Mouse (Mus musculus): ENCODE data around the gene Krt80. TPM values are rescaled to one million over a fixed set of nuclear protein-coding genes. Genes with fewer than 3 reads are reported as not detected.
A peak's percentile ranks its signal among the peaks of the same experiment; 100 is the strongest.

Krt80 gene
- total RNA-seq (2012; rRNA removed) (not detected in 2 replicates), total RNA-seq (2014; rRNA removed) (not detected in 2 replicates), polyA plus RNA-seq (2012; ENCODE audit: insufficient read length, low read depth) (0.20 TPM in 1 of 2 replicates, not detected in the other)

GRCm38 (mm10) chr15:101370101-101370911, at the start of gene Krt80:
Gene Krt80, minus strand, starts transcription at chr15:101370162.
- Histone ChIP-seq H3K4me3 (replicated peaks in 1 of 3; ENCODE audit: low read depth in 2 of 3, low read length in 2 of 3, poor library complexity in 1 of 3) (no peak within 1 kb of the TSS), H3K9me3 (replicated peaks; ENCODE audit: low read length) (no peaks in the 10 kb centered on the region), H3K4me1 (ENCODE audit: control insufficient read depth in 1 of 2, insufficient read depth in 2 of 2) (peaks cover 0 to 19% of the 10 kb centered on the region in 2 experiments; a peak in 2 of 4 replicates), H3K27me3 (replicated peaks) (peaks cover 82% of the 10 kb centered on the region), H3K27ac (ENCODE audit: insufficient read depth, low read depth) (no peak within 1 kb of the TSS), H3K9ac (ENCODE audit: insufficient read depth, low read depth) (no peak within 1 kb of the TSS), H3K4me2 (ENCODE audit: insufficient read depth, low read depth, poor library complexity, severe bottlenecking) (no peak within 1 kb of the TSS), H3K36me3 (replicated peaks in 1 of 2; ENCODE audit: control insufficient read depth in 1 of 2, insufficient read depth in 1 of 2, low read length in 1 of 2) (no peaks in the 10 kb centered on the region), H3K79me2 (replicated peaks; ENCODE audit: control insufficient read depth, extremely low read depth, insufficient read depth, poor library complexity, severe bottlenecking) (no peaks in the 10 kb centered on the region)
- in situ Hi-C loops (cut with MboI; ENCODE audit: low pct_ligation_motif_present, low pct_unique_long_range_greater_than_20kb, low sequenced_read_pairs) (no loop called here), dilution Hi-C loops (cut with MboI; ENCODE audit: extremely low pct_ligation_motif_present, extremely low pct_unique_long_range_greater_than_20kb, low sequenced_read_pairs) (no loop called here)
- DNase-seq (ENCODE audit: extremely low read depth), result no peak
- no peak for TF ChIP-seq MAZ (IDR thresholded peaks at IDR 0.05; ENCODE audit: low read depth, low read length)
- TF ChIP-seq ZKSCAN1 (IDR thresholded peaks at IDR 0.05; ENCODE audit: borderline replicate concordance, low read depth, low read length), result no peak
- TF ChIP-seq POLR2A (IDR thresholded peaks at IDR 0.05; ENCODE audit: low read depth, low read length), result no peak
- no peak for TF ChIP-seq PAX5 (IDR thresholded peaks at IDR 0.05; ENCODE audit: low read length)
- TF ChIP-seq NELFE (IDR thresholded peaks at IDR 0.05; ENCODE audit: low read depth, low read length), result no peak
- TF ChIP-seq USF1 (IDR thresholded peaks at IDR 0.05; ENCODE audit: low read depth, low read length), result no peak
- TF ChIP-seq RAD21 (IDR thresholded peaks at IDR 0.05; ENCODE audit: low read depth, low read length), result no peak
- TF ChIP-seq TBP (conservative IDR thresholded peaks at IDR 0.05; ENCODE audit: low read depth, low read length), result no peak
- no peak for TF ChIP-seq MAFK (IDR thresholded peaks at IDR 0.05; ENCODE audit: insufficient replicate concordance, low read length)
- no peak for TF ChIP-seq ETS1 (conservative IDR thresholded peaks at IDR 0.05; ENCODE audit: low read depth, low read length)
- TF ChIP-seq CHD2 (IDR thresholded peaks at IDR 0.05; ENCODE audit: low read length), result no peak
- TF ChIP-seq POLR2AphosphoS2 (IDR thresholded peaks at IDR 0.05; ENCODE audit: low read depth, low read length), result no peak
- no peak for TF ChIP-seq SMC3 (IDR thresholded peaks at IDR 0.05; ENCODE audit: low read depth, low read length)
- TF ChIP-seq MXI1 (IDR thresholded peaks at IDR 0.05; ENCODE audit: low read depth, low read length), result no peak
- no peak for TF ChIP-seq EP300 (IDR thresholded peaks at IDR 0.05; ENCODE audit: low read length)
- no peak for TF ChIP-seq UBTF (IDR thresholded peaks at IDR 0.05; ENCODE audit: low read depth, low read length)

DNA sequence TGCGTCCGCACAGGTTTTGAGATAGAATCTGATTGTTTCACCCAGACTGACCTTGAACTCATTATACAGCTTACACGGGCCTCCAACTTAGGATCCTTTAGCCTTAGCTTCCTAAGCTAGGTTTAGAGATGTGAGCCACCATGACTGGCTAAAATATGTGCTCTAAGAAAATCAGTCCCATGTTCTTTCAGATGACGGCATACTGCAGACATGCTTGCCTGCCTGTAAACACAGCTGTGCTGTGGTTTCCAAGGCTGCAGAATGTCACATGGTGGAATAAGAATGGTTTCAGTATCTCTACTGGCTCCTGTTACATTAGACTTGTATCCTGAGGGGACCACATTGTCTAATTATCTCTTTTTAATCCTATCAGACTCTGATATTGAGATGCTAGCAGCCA, 49.0 kb upstream of the Krt80 start:
- Histone ChIP-seq H3K9ac (ENCODE audit: insufficient read depth, low read depth) (no peak overlapping the region), H3K36me3 (replicated peaks in 1 of 2; ENCODE audit: control insufficient read depth in 1 of 2, insufficient read depth in 1 of 2, low read length in 1 of 2) (no peaks in the 10 kb centered on the region), H3K79me2 (replicated peaks; ENCODE audit: control insufficient read depth, extremely low read depth, insufficient read depth, poor library complexity, severe bottlenecking) (no peaks in the 10 kb centered on the region), H3K9me3 (replicated peaks; ENCODE audit: low read length) (no peaks in the 10 kb centered on the region), H3K27me3 (replicated peaks) (peaks cover 13% of the 10 kb centered on the region), H3K4me3 (replicated peaks in 1 of 3; ENCODE audit: low read depth in 2 of 3, low read length in 2 of 3, poor library complexity in 1 of 3) (no peak overlapping the region), H3K27ac (ENCODE audit: insufficient read depth, low read depth) (no peak overlapping the region), H3K4me1 (ENCODE audit: control insufficient read depth in 1 of 2, insufficient read depth in 2 of 2) (peaks cover 25 to 45% of the 10 kb centered on the region in 2 experiments), H3K4me2 (ENCODE audit: insufficient read depth, low read depth, poor library complexity, severe bottlenecking) (no peak overlapping the region)
- DNase-seq (ENCODE audit: extremely low read depth), result peak; percentile 60
- TF ChIP-seq JUND (conservative IDR thresholded peaks at IDR 0.05; ENCODE audit: low read depth, low read length) (0 out of 2 replicates have a peak, but pooled peaks have one; percentile 10), MEF2A (IDR thresholded peaks at IDR 0.05; ENCODE audit: borderline replicate concordance, low read depth, low read length) (peak; percentile 54; the same call in 1 of the 2 replicates), IRF4 (IDR thresholded peaks at IDR 0.05; ENCODE audit: low read depth, low read length) (peak; percentile 57), TCF12 (IDR thresholded peaks at IDR 0.05; ENCODE audit: low read depth, low read length) (peak; percentile 73; the same call in 1 of the 2 replicates), MYC (IDR thresholded peaks at IDR 0.05; ENCODE audit: low read depth, low read length) (peak; percentile 44; the same call in 1 of the 2 replicates), MXI1 (IDR thresholded peaks at IDR 0.05; ENCODE audit: low read depth, low read length) (peak; percentile 93), JUN (IDR thresholded peaks at IDR 0.05; ENCODE audit: insufficient read depth, low read depth, low read length) (no peak), CHD1 (IDR thresholded peaks at IDR 0.05; ENCODE audit: low read depth, low read length) (no peak), NELFE (IDR thresholded peaks at IDR 0.05; ENCODE audit: low read depth, low read length) (no peak), ZC3H11A (IDR thresholded peaks at IDR 0.05; ENCODE audit: low read depth, low read length) (no peak), ZNF384 (IDR thresholded peaks at IDR 0.05; ENCODE audit: low read depth, low read length) (no peak), EP300 (IDR thresholded peaks at IDR 0.05; ENCODE audit: low read length) (peak; percentile 81), MAZ (IDR thresholded peaks at IDR 0.05; ENCODE audit: low read depth, low read length) (no peak), ZMIZ1 (IDR thresholded peaks at IDR 0.05; ENCODE audit: low read depth, low read length) (no peak), USF2 (conservative IDR thresholded peaks at IDR 0.05; ENCODE audit: low read depth, low read length) (peak; percentile 47), SIN3A (IDR thresholded peaks at IDR 0.05; ENCODE audit: low read length) (peak; percentile 93), ETS1 (conservative IDR thresholded peaks at IDR 0.05; ENCODE audit: low read depth, low read length) (peak; percentile 95), USF1 (IDR thresholded peaks at IDR 0.05; ENCODE audit: low read depth, low read length) (peak; percentile 52), BHLHE40 (IDR thresholded peaks at IDR 0.05; ENCODE audit: low read depth, low read length) (peak; percentile 58), TBP (conservative IDR thresholded peaks at IDR 0.05; ENCODE audit: low read depth, low read length) (peak; percentile 75; the same call in 1 of the 2 replicates), MAX (IDR thresholded peaks at IDR 0.05; ENCODE audit: low read length) (peak; percentile 83)
- dilution Hi-C loops (cut with MboI; ENCODE audit: extremely low pct_ligation_motif_present, extremely low pct_unique_long_range_greater_than_20kb, low sequenced_read_pairs) (no loop called here), in situ Hi-C loops (cut with MboI; ENCODE audit: low pct_ligation_motif_present, low pct_unique_long_range_greater_than_20kb, low sequenced_read_pairs) (no loop called here)
